Mouse (Mus musculus) MEL (cell line): ENCODE measurements around the gene Car6. TPM values are rescaled to one million over a fixed set of nuclear protein-coding genes. Genes with fewer than 3 reads are reported as not detected.

Experiments used
- DNase-seq: peaks from one replicate; pipeline ENCODE4 v3.0.0; 2011; ENCODE audit warnings: low read depth, low spot score
- H3K27ac ChIP-seq: 2 replicates; pipeline ENCODE4 v1.5.1; 2012; ENCODE audit warnings: low read depth, mild to moderate bottlenecking, control low read depth, low read length, moderate library complexity; ENCODE audit not compliant: control insufficient read depth
- H3K27me3 ChIP-seq, 2 experiments: fragments of 150-350 bp in 1 of 2; sonication (generic) in 1 of 2; 2 replicates each; pipeline ENCODE4 v1.6.1; 2012; ENCODE audit warnings: low read length in 2 of 2, mild to moderate bottlenecking in 2 of 2, improper control_type of control experiment in 1 of 2, moderate library complexity in 1 of 2; ENCODE audit not compliant: insufficient read depth in 2 of 2, control insufficient read depth in 1 of 2
- H3K36me3 ChIP-seq, 2 experiments: 2 replicates each; pipeline ENCODE4 v1.6.1; 2012 to 2014; ENCODE audit warnings: low read length in 2 of 2, improper control_type of control experiment in 1 of 2, inconsistent platforms in 1 of 2, mild to moderate bottlenecking in 1 of 2; ENCODE audit not compliant: insufficient read depth in 2 of 2, control insufficient read depth in 1 of 2
- H3K4me1 ChIP-seq, 2 experiments: fragments of 150-350 bp in 1 of 2; sonication (generic) in 1 of 2; 2 replicates each; pipeline ENCODE4 v1.6.1; 2012; ENCODE audit warnings: low read length in 2 of 2, improper control_type of control experiment in 1 of 2, mild to moderate bottlenecking in 1 of 2; ENCODE audit not compliant: insufficient read depth in 2 of 2, control insufficient read depth in 1 of 2
- H3K4me3 ChIP-seq, 2 experiments: fragments of 150-350 bp in 1 of 2; sonication (generic) in 1 of 2; 2 replicates each; pipeline ENCODE4 v1.5.1; 2012; ENCODE audit warnings: low read depth in 2 of 2, low read length in 2 of 2, mild to moderate bottlenecking in 2 of 2, moderate library complexity in 2 of 2, control low read depth in 1 of 2, improper control_type of control experiment in 1 of 2; ENCODE audit not compliant: control insufficient read depth in 1 of 2, insufficient read depth in 1 of 2
- H3K79me2 ChIP-seq: 2 replicates; pipeline ENCODE4 v1.6.1; 2012; ENCODE audit warnings: mild to moderate bottlenecking, low read length, moderate library complexity; ENCODE audit not compliant: control insufficient read depth, poor library complexity, insufficient read depth
- H3K9ac ChIP-seq: 2 replicates; pipeline ENCODE4 v1.6.1; 2012; ENCODE audit warnings: low read depth, mild to moderate bottlenecking, control low read depth, low read length, moderate library complexity; ENCODE audit not compliant: control insufficient read depth, poor library complexity, severe bottlenecking
- H3K9me3 ChIP-seq: fragments of 150-350 bp; sonication (generic); replicated peaks from 2 replicates; pipeline ENCODE4 v1.6.1; 2012; ENCODE audit warnings: mild to moderate bottlenecking, low read length, improper control_type of control experiment, moderate library complexity; ENCODE audit not compliant: insufficient read depth
- BHLHE40 ChIP-seq: IDR thresholded peaks from 2 replicates; pipeline ENCODE4 v1.6.1; 2012; ENCODE audit warnings: low read depth, mild to moderate bottlenecking, inconsistent platforms, low read length, improper control_type of control experiment, borderline replicate concordance
- CHD1 ChIP-seq: IDR thresholded peaks from 2 replicates; pipeline ENCODE4 v1.6.1; 2012; ENCODE audit warnings: low read depth, mild to moderate bottlenecking, inconsistent platforms, low read length, improper control_type of control experiment
- CHD2 ChIP-seq: IDR thresholded peaks from 2 replicates; pipeline ENCODE4 v1.6.1; 2011; ENCODE audit warnings: low read length, improper control_type of control experiment
- CTCF ChIP-seq, 3 experiments: IDR thresholded peaks in 2 of 3; conservative IDR thresholded peaks in 1 of 3; 2 replicates each; pipeline ENCODE4 v1.5.1; 2011 to 2012; ENCODE audit warnings: low read length in 3 of 3, low read depth in 2 of 3, mild to moderate bottlenecking in 2 of 3, improper control_type of control experiment in 1 of 3, inconsistent platforms in 1 of 3, mixed read lengths in 1 of 3, moderate library complexity in 1 of 3; ENCODE audit not compliant: control insufficient read depth in 1 of 3, insufficient read depth in 1 of 3, poor library complexity in 1 of 3, severe bottlenecking in 1 of 3
- ELF1 ChIP-seq: IDR thresholded peaks from 2 replicates; pipeline ENCODE4 v1.6.1; 2014; ENCODE audit warnings: low read depth, mild to moderate bottlenecking, inconsistent platforms, low read length, improper control_type of control experiment, moderate library complexity
- EP300 ChIP-seq, 2 experiments: IDR thresholded peaks; 2 replicates each; pipeline ENCODE4 v1.6.1; 2011; ENCODE audit warnings: improper control_type of control experiment in 2 of 2, low read length in 2 of 2, low read depth in 1 of 2, mild to moderate bottlenecking in 1 of 2
- ETS1 ChIP-seq: IDR thresholded peaks from 2 replicates; pipeline ENCODE4 v1.6.1; 2012; ENCODE audit warnings: low read depth, mild to moderate bottlenecking, inconsistent platforms, low read length, improper control_type of control experiment, moderate library complexity
- GABPA ChIP-seq: IDR thresholded peaks from 2 replicates; pipeline ENCODE4 v1.6.1; 2012; ENCODE audit warnings: low read depth, mild to moderate bottlenecking, inconsistent platforms, low read length, improper control_type of control experiment, moderate library complexity
- GATA1 ChIP-seq: IDR thresholded peaks from 2 replicates; pipeline ENCODE4 v1.6.1; 2011; ENCODE audit warnings: low read depth, low read length, improper control_type of control experiment
- JUND ChIP-seq: IDR thresholded peaks from 2 replicates; pipeline ENCODE4 v1.6.1; 2011; ENCODE audit warnings: low read depth, mild to moderate bottlenecking, improper control_type of control experiment, low read length
- MAFK ChIP-seq: IDR thresholded peaks from 2 replicates; pipeline ENCODE4 v1.6.1; 2011; ENCODE audit warnings: low read depth, mild to moderate bottlenecking, low read length, improper control_type of control experiment, borderline replicate concordance
- MAX ChIP-seq: IDR thresholded peaks from 2 replicates; pipeline ENCODE4 v1.6.1; 2011; ENCODE audit warnings: low read length, improper control_type of control experiment
- MAZ ChIP-seq: IDR thresholded peaks from 2 replicates; pipeline ENCODE4 v1.6.1; 2012; ENCODE audit warnings: low read depth, mild to moderate bottlenecking, inconsistent platforms, low read length, improper control_type of control experiment
- MEF2A ChIP-seq: IDR thresholded peaks from 2 replicates; pipeline ENCODE4 v1.6.1; 2014; ENCODE audit warnings: low read depth, mild to moderate bottlenecking, inconsistent platforms, low read length, improper control_type of control experiment; ENCODE audit not compliant: poor library complexity, insufficient replicate concordance, severe bottlenecking; ENCODE audit errors: extremely low read depth
- MXI1 ChIP-seq: IDR thresholded peaks from 2 replicates; pipeline ENCODE4 v1.6.1; 2011; ENCODE audit warnings: mild to moderate bottlenecking, low read depth, low read length, improper control_type of control experiment
- MYB ChIP-seq: IDR thresholded peaks from 2 replicates; pipeline ENCODE4 v1.6.1; 2011; ENCODE audit warnings: mild to moderate bottlenecking, low read depth, low read length, improper control_type of control experiment
- MYC ChIP-seq: IDR thresholded peaks from 2 replicates; pipeline ENCODE4 v1.6.1; 2011; ENCODE audit warnings: low read depth, mild to moderate bottlenecking, low read length, improper control_type of control experiment, moderate library complexity
- NELFE ChIP-seq: IDR thresholded peaks from 2 replicates; pipeline ENCODE4 v1.6.1; 2011; ENCODE audit warnings: low read depth, low read length, improper control_type of control experiment
- NRF1 ChIP-seq: IDR thresholded peaks from 2 replicates; pipeline ENCODE4 v1.6.1; 2014; ENCODE audit warnings: low read depth, mild to moderate bottlenecking, inconsistent platforms, low read length, improper control_type of control experiment, moderate library complexity; ENCODE audit not compliant: poor library complexity, insufficient read depth, severe bottlenecking
- POLR2A ChIP-seq, 2 experiments: IDR thresholded peaks; 2 replicates each; pipeline ENCODE4 v1.6.1; 2011 to 2012; ENCODE audit warnings: low read length in 2 of 2, mild to moderate bottlenecking in 2 of 2, control low read depth in 1 of 2, improper control_type of control experiment in 1 of 2, low read depth in 1 of 2, moderate library complexity in 1 of 2; ENCODE audit not compliant: control insufficient read depth in 1 of 2, insufficient read depth in 1 of 2, poor library complexity in 1 of 2
- POLR2AphosphoS2 ChIP-seq: IDR thresholded peaks from 2 replicates; pipeline ENCODE4 v1.6.1; 2011; ENCODE audit warnings: low read length, improper control_type of control experiment
- POLR2AphosphoS5 ChIP-seq: IDR thresholded peaks from 2 replicates; pipeline ENCODE4 v1.6.1; 2012; ENCODE audit warnings: low read depth, borderline replicate concordance, mild to moderate bottlenecking, inconsistent platforms, low read length, moderate library complexity, mixed read lengths
- RCOR1 ChIP-seq: IDR thresholded peaks from 2 replicates; pipeline ENCODE4 v1.6.1; 2012; ENCODE audit warnings: low read depth, mild to moderate bottlenecking, inconsistent platforms, low read length, improper control_type of control experiment
- SIN3A ChIP-seq: IDR thresholded peaks from 2 replicates; pipeline ENCODE4 v1.6.1; 2012; ENCODE audit warnings: low read length, improper control_type of control experiment, inconsistent platforms
- SMC3 ChIP-seq: IDR thresholded peaks from 2 replicates; pipeline ENCODE4 v1.6.1; 2011; ENCODE audit warnings: low read depth, low read length, improper control_type of control experiment
- TBP ChIP-seq: IDR thresholded peaks from 2 replicates; pipeline ENCODE4 v1.8.0; 2011; ENCODE audit warnings: low read depth, low read length, improper control_type of control experiment
- UBTF ChIP-seq: IDR thresholded peaks from 2 replicates; pipeline ENCODE4 v1.6.1; 2012; ENCODE audit warnings: low read depth, mild to moderate bottlenecking, inconsistent platforms, low read length, improper control_type of control experiment, moderate library complexity, borderline replicate concordance; ENCODE audit not compliant: insufficient read depth
- USF1 ChIP-seq: IDR thresholded peaks from 2 replicates; pipeline ENCODE4 v1.6.1; 2014; ENCODE audit warnings: low read depth, mild to moderate bottlenecking, inconsistent platforms, low read length, improper control_type of control experiment, moderate library complexity
- USF2 ChIP-seq, 2 experiments: IDR thresholded peaks; 2 replicates each; pipeline ENCODE4 v1.6.1; 2011 to 2012; ENCODE audit warnings: improper control_type of control experiment in 2 of 2, low read length in 2 of 2, borderline replicate concordance in 1 of 2, inconsistent platforms in 1 of 2, low read depth in 1 of 2, mild to moderate bottlenecking in 1 of 2; ENCODE audit not compliant: insufficient read depth in 1 of 2
- ZKSCAN1 ChIP-seq: IDR thresholded peaks from 2 replicates; pipeline ENCODE4 v1.6.1; 2012; ENCODE audit warnings: low read depth, mild to moderate bottlenecking, inconsistent platforms, low read length, improper control_type of control experiment, moderate library complexity
- ZMIZ1 ChIP-seq: IDR thresholded peaks from 2 replicates; pipeline ENCODE4 v1.6.1; 2012; ENCODE audit warnings: low read depth, mild to moderate bottlenecking, inconsistent platforms, low read length, improper control_type of control experiment, moderate library complexity
- ZNF384 ChIP-seq: IDR thresholded peaks from 2 replicates; pipeline ENCODE4 v1.6.1; 2012; ENCODE audit warnings: low read depth, mild to moderate bottlenecking, inconsistent platforms, low read length, improper control_type of control experiment
- polyA plus RNA-seq, 2 experiments: library from polyadenylated mRNA; stranded (reverse) in 1 of 2; unstranded in 1 of 2; fragments of >175 nt in 1 of 2; fragments of >200 nt in 1 of 2; gene quantifications; 2 replicates each; pipeline versions ENCODE4 v1.2.1 to v1.2.4; 2012; ENCODE audit warnings: low replicate concordance in 2 of 2, low read depth in 1 of 2; ENCODE audit not compliant: insufficient read length in 2 of 2, insufficient read depth in 1 of 2, missing spikeins in 1 of 2
- total RNA-seq: library from RNA; depleted of rRNA; stranded (reverse); fragments of 300-350 nt; gene quantifications from 2 replicates; pipeline ENCODE4 v1.2.3, GENCODE M21; 2012

Car6 gene
- total and polyA plus RNA-seq, 3 experiments, result 0.19 TPM; not detected in 2

- Histone ChIP-seq H3K36me3 (peaks cover 0 to 11% of the 10 kb centered on the region in 2 experiments; a peak in 2 of 4 replicates), H3K9ac (no peak overlapping the region), H3K4me3 (no peak overlapping the region), H3K27me3 (peaks cover 2 to 3% of the 10 kb centered on the region in 2 experiments; a peak in 3 of 4 replicates), H3K79me2 (no peaks in the 10 kb centered on the region), H3K9me3 (no peaks in the 10 kb centered on the region), H3K27ac (no peak overlapping the region), H3K4me1 (peaks cover 5 to 18% of the 10 kb centered on the region in 2 experiments; a peak in 3 of 4 replicates)
- TF ChIP-seq NELFE (no peak), SMC3 (no peak), CTCF (IDR thresholded peaks at IDR 0.05 in 2 of 3, conservative IDR thresholded peaks at IDR 0.05 in 1 of 3; ENCODE audit: control insufficient read depth in 1 of 3, insufficient read depth in 1 of 3, low read depth in 2 of 3, low read length in 3 of 3, poor library complexity in 1 of 3, severe bottlenecking in 1 of 3) (no peak), POLR2AphosphoS5 (no peak), BHLHE40 (no peak), RCOR1 (peak; percentile 46; the same call in 1 of the 2 replicates), MEF2A (no peak), POLR2A (IDR thresholded peaks at IDR 0.05; ENCODE audit: control insufficient read depth in 1 of 2, insufficient read depth in 1 of 2, low read depth in 1 of 2, low read length in 2 of 2, poor library complexity in 1 of 2) (no peak), ZMIZ1 (no peak), MAX (0 out of 2 replicates have a peak, but pooled peaks have one; percentile 17), UBTF (no peak), MYC (0 out of 2 replicates have a peak, but pooled peaks have one; percentile 22), TBP (no peak), CHD2 (no peak), CHD1 (no peak), USF1 (no peak), USF2 (IDR thresholded peaks at IDR 0.05; ENCODE audit: borderline replicate concordance in 1 of 2, insufficient read depth in 1 of 2, low read depth in 1 of 2, low read length in 2 of 2) (no peak), GABPA (no peak), NRF1 (no peak), ELF1 (no peak), POLR2AphosphoS2 (no peak), GATA1 (peak; percentile 77), SIN3A (0 out of 2 replicates have a peak, but pooled peaks have one; percentile 21), MAFK (no peak), EP300 (IDR thresholded peaks at IDR 0.05; ENCODE audit: low read depth in 1 of 2, low read length in 2 of 2) (peak; percentile 63 to 64), ZNF384 (no peak), ETS1 (peak; percentile 70), MAZ (no peak), ZKSCAN1 (no peak), MXI1 (no peak), JUND (no peak), MYB (no peak)
- peak; percentile 38 for DNase-seq
Observed at GRCm38 (mm10) chr4:150172107-150172506, 29.0 kb downstream of the Car6 start.
